Mouse (Mus musculus) kidney, embryonic 16.5 days (tissue): ENCODE results near the gene Dqx1. TPM values are rescaled to one million over a fixed set of nuclear protein-coding genes. Genes with fewer than 3 reads are reported as not detected.
A peak's percentile ranks its signal among the peaks of the same experiment; 100 is the strongest.

Experiments used
- ATAC-seq: fragments of 200-750 bp; cut with Nextera tagmentation; 2 replicates; pipeline ENCODE4 v1.8.0; 2017; ENCODE audit warnings: moderate TSS enrichment; ENCODE audit not compliant: low FRiP score, low TSS enrichment
- H3K27ac ChIP-seq: fragments of 300-500 bp; sonication (generic); 2 replicates; pipeline ENCODE4 v1.5.1; 2014; ENCODE audit warnings: low read length
- H3K27me3 ChIP-seq: fragments of 300-500 bp; sonication (generic); 2 replicates; pipeline ENCODE4 v1.6.1; 2014; ENCODE audit warnings: low read length, control low read depth, mixed read lengths; ENCODE audit not compliant: insufficient read depth
- H3K36me3 ChIP-seq: fragments of 300-500 bp; sonication (generic); 2 replicates; pipeline ENCODE4 v1.6.1; 2014; ENCODE audit warnings: low read length, control low read depth, mixed read lengths; ENCODE audit not compliant: insufficient read depth
- H3K4me1 ChIP-seq: fragments of 300-500 bp; sonication (generic); 2 replicates; pipeline ENCODE4 v1.6.1; 2014; ENCODE audit warnings: low read length, control low read depth, mixed read lengths; ENCODE audit not compliant: insufficient read depth
- H3K4me2 ChIP-seq: fragments of 300-500 bp; sonication (generic); replicated peaks from 2 replicates; pipeline ENCODE4 v1.6.1; 2014; ENCODE audit warnings: low read depth, low read length
- H3K4me3 ChIP-seq: fragments of 300-500 bp; sonication (generic); 2 replicates; pipeline ENCODE4 v1.5.1; 2014; ENCODE audit warnings: mild to moderate bottlenecking, low read length
- H3K9ac ChIP-seq: fragments of 300-500 bp; sonication (generic); replicated peaks from 2 replicates; pipeline ENCODE4 v1.6.1; 2014; ENCODE audit warnings: low read length
- H3K9me3 ChIP-seq: fragments of 300-500 bp; sonication (generic); 2 replicates; pipeline ENCODE4 v1.6.1; 2016; ENCODE audit warnings: low read length, control low read depth
- WGBS: fragments of 180-500 bp; shearing (Covaris S2); extraction: QIAGEN DNeasy Blood & Tissue Kit; methylation state at CpG from one replicate; pipeline ENCODE4 v1.1.7; 2014; 5-methylcytosine and 5-hydroxymethylcytosine counted together
- polyA plus RNA-seq: library from polyadenylated mRNA; unstranded; fragments of >200 nt; fragmentation: Nextera tagmentation; extraction: Ambion mirVana; gene quantifications from 2 replicates; pipeline ENCODE4 v1.2.1, GENCODE M21; 2015

Gene Dqx1
- polyA plus RNA-seq, 1 experiment from 2014 or later = 5.2 TPM

- no peaks in the 10 kb centered on the region for H3K36me3 ChIP-seq
- peak overlapping the region; percentile 71 for H3K4me3 ChIP-seq
- peak overlapping the region; percentile 75 for H3K9ac ChIP-seq
- H3K4me1 ChIP-seq = peaks cover 25% of the 10 kb centered on the region
- H3K27me3 ChIP-seq = peaks cover 8% of the 10 kb centered on the region; the same call in 1 of the 2 replicates
- no peak overlapping the region for H3K27ac ChIP-seq
- 37% methylated on average over 18 of the region's 18 CpGs for WGBS
- peak overlapping the region; percentile 87 for H3K4me2 ChIP-seq
- H3K9me3 ChIP-seq = no peaks in the 10 kb centered on the region
- no peak for ATAC-seq
Observed at GRCm38 (mm10) chr6:83031921-83032590, 25.6 kb upstream of the Dqx1 start.

- H3K4me3 ChIP-seq = peak overlapping the region; percentile 71
- peak overlapping the region; percentile 94 for H3K27ac ChIP-seq
- no peaks in the 10 kb centered on the region for H3K36me3 ChIP-seq
- H3K27me3 ChIP-seq = peaks cover 8% of the 10 kb centered on the region; the same call in 1 of the 2 replicates
- peak overlapping the region; percentile 75 for H3K9ac ChIP-seq
- no peaks in the 10 kb centered on the region for H3K9me3 ChIP-seq
- peak overlapping the region; percentile 87 for H3K4me2 ChIP-seq
- under 1% methylated on average over 31 of the region's 31 CpGs for WGBS
- ATAC-seq = peak; percentile 52
- H3K4me1 ChIP-seq = peaks cover 25% of the 10 kb centered on the region
Observed at GRCm38 (mm10) chr6:83032769-83033191, 24.9 kb upstream of the Dqx1 start.

- Histone ChIP-seq H3K4me3 (peak within 1 kb of the TSS; percentile 71), H3K27me3 (peaks cover 8% of the 10 kb centered on the region; the same call in 1 of the 2 replicates), H3K9ac (peak within 1 kb of the TSS; percentile 75), H3K36me3 (no peaks in the 10 kb centered on the region), H3K27ac (peak within 1 kb of the TSS; percentile 94), H3K4me2 (peak within 1 kb of the TSS; percentile 87), H3K4me1 (peaks cover 29% of the 10 kb centered on the region), H3K9me3 (no peaks in the 10 kb centered on the region)
- peak; percentile 86 for ATAC-seq
- WGBS = under 1% methylated on average over 50 of the region's 51 CpGs
Observed at GRCm38 (mm10) chr6:83033249-83034185, 24.1 kb upstream of the Dqx1 start, which contains the start of the genes Dok1 and Loxl3. Gene Dok1 (minus strand): TSS chr6:83033471. Gene Loxl3 (plus strand): TSS chr6:83034173.

GRCm38 (mm10) chr6:83034463-83035055 is 23.1 kb upstream of the Dqx1 start:
- peak overlapping the region; percentile 71 for H3K4me3 ChIP-seq
- WGBS = 23% methylated on average over 5 of the region's 5 CpGs
- H3K4me1 ChIP-seq = peaks cover 33% of the 10 kb centered on the region
- peak overlapping the region; percentile 75 for H3K9ac ChIP-seq
- H3K9me3 ChIP-seq = no peaks in the 10 kb centered on the region
- H3K27ac ChIP-seq = peak overlapping the region; percentile 94
- H3K4me2 ChIP-seq = peak overlapping the region; percentile 87
- no peaks in the 10 kb centered on the region for H3K36me3 ChIP-seq
- ATAC-seq = peak; percentile 10; the same call in 1 of the 2 replicates
- peaks cover 8% of the 10 kb centered on the region; the same call in 1 of the 2 replicates for H3K27me3 ChIP-seq

- WGBS = 85% methylated on average over 8 of the region's 8 CpGs
- no peaks in the 10 kb centered on the region for H3K36me3 ChIP-seq
- H3K9ac ChIP-seq = no peak overlapping the region
- peaks cover 25% of the 10 kb centered on the region for H3K4me1 ChIP-seq
- H3K27me3 ChIP-seq = no peaks in the 10 kb centered on the region
- H3K4me3 ChIP-seq = no peak overlapping the region
- no peak overlapping the region for H3K27ac ChIP-seq
- no peak overlapping the region for H3K4me2 ChIP-seq
- H3K9me3 ChIP-seq = no peaks in the 10 kb centered on the region
- ATAC-seq = no peak
Observed at GRCm38 (mm10) chr6:83037188-83037587, 20.5 kb upstream of the Dqx1 start.

GRCm38 (mm10) chr6:83038496-83039012 is 19.1 kb upstream of the Dqx1 start:
- 13% methylated on average over 24 of the region's 24 CpGs for WGBS
- H3K4me1 ChIP-seq = peaks cover 19% of the 10 kb centered on the region
- no peaks in the 10 kb centered on the region for H3K27me3 ChIP-seq
- no peaks in the 10 kb centered on the region for H3K36me3 ChIP-seq
- peak overlapping the region; percentile 50 for H3K4me2 ChIP-seq
- H3K9ac ChIP-seq = peak overlapping the region; percentile 53
- peak; percentile 68 for ATAC-seq
- no peaks in the 10 kb centered on the region for H3K9me3 ChIP-seq
- peak overlapping the region; percentile 31 for H3K4me3 ChIP-seq
- H3K27ac ChIP-seq = no peak overlapping the region

- Histone ChIP-seq H3K9me3 (no peaks in the 10 kb centered on the region), H3K9ac (no peak overlapping the region), H3K4me2 (no peak overlapping the region), H3K4me3 (no peak overlapping the region), H3K27ac (no peak overlapping the region), H3K27me3 (no peaks in the 10 kb centered on the region), H3K36me3 (no peaks in the 10 kb centered on the region), H3K4me1 (peaks cover 9% of the 10 kb centered on the region)
- 85% methylated on average over 5 of the region's 5 CpGs for WGBS
- no peak for ATAC-seq
Observed at GRCm38 (mm10) chr6:83040601-83041000, 17.0 kb upstream of the Dqx1 start.

- Histone ChIP-seq H3K27me3 (no peaks in the 10 kb centered on the region), H3K27ac (no peak overlapping the region), H3K4me3 (no peak overlapping the region), H3K4me2 (no peak overlapping the region), H3K4me1 (peaks cover 4% of the 10 kb centered on the region), H3K36me3 (no peaks in the 10 kb centered on the region), H3K9ac (no peak overlapping the region), H3K9me3 (no peaks in the 10 kb centered on the region)
- ATAC-seq = no peak
- WGBS = 75% methylated on average over 6 of the region's 6 CpGs
Observed at GRCm38 (mm10) chr6:83043561-83043960, 14.1 kb upstream of the Dqx1 start.

GRCm38 (mm10) chr6:83043993-83044392 is 13.7 kb upstream of the Dqx1 start:
- 91% methylated on average over 5 of the region's 5 CpGs for WGBS
- H3K9me3 ChIP-seq = no peaks in the 10 kb centered on the region
- no peak overlapping the region for H3K9ac ChIP-seq
- no peak overlapping the region for H3K4me3 ChIP-seq
- H3K27me3 ChIP-seq = no peaks in the 10 kb centered on the region
- H3K4me1 ChIP-seq = no peaks in the 10 kb centered on the region
- ATAC-seq = no peak
- no peak overlapping the region for H3K4me2 ChIP-seq
- no peak overlapping the region for H3K27ac ChIP-seq
- no peaks in the 10 kb centered on the region for H3K36me3 ChIP-seq
